9 mouse cellular contexts compared by ENCODE assay signal in genomic region chr9:97214806-97215205, GRCm38 (mm10).
DNase-seq lines count a peak whose midpoint lies in the region; ATAC-seq lines count a peak whose summit lies in the region.
"Had no signal": no experiment of that assay in that cellular context is flagged by ENCODE, and none has a peak within 500 bp of the region (broad histone marks: within the 10 kb centered on the region; RNA-seq: fewer than 3 reads in every experiment).

No protein-coding gene starts in this region.

- H3K4me3 ChIP-seq in hindbrain, embryonic 14.5 days (replicated peaks; ENCODE audit: low read length), result no peak overlapping the region
- H3K4me3 ChIP-seq in hindbrain, embryonic 13.5 days, result no peak overlapping the region
- H3K4me3 ChIP-seq: hindbrain, embryonic 15.5 days had no signal

- H3K27ac ChIP-seq in hindbrain, embryonic 14.5 days, result no peak overlapping the region
- H3K27ac ChIP-seq in hindbrain, embryonic 13.5 days, result no peak overlapping the region
- H3K27ac ChIP-seq: hindbrain, embryonic 15.5 days had no signal

- ATAC-seq in hindbrain, embryonic 14.5 days (ENCODE audit: low FRiP score), result no peak
- no peak for ATAC-seq in hindbrain, embryonic 13.5 days (ENCODE audit: low FRiP score)

- no peaks in the 10 kb centered on the region for H3K36me3 ChIP-seq in hindbrain, embryonic 14.5 days (replicated peaks; ENCODE audit: control insufficient read depth, insufficient read depth)
- H3K36me3 ChIP-seq in hindbrain, embryonic 13.5 days, result no peaks in the 10 kb centered on the region
- H3K36me3 ChIP-seq: hindbrain, embryonic 15.5 days had no signal

- H3K9me3 ChIP-seq in hindbrain, embryonic 14.5 days (ENCODE audit: control insufficient read depth, low read length), result no peaks in the 10 kb centered on the region
- H3K9me3 ChIP-seq in hindbrain, embryonic 13.5 days, result peaks cover 4% of the 10 kb centered on the region; the same call in 1 of the 2 replicates
- H3K9me3 ChIP-seq: hindbrain, embryonic 15.5 days had no signal

- no peak overlapping the region for H3K4me2 ChIP-seq in hindbrain, embryonic 14.5 days (replicated peaks)
- H3K4me2 ChIP-seq in hindbrain, embryonic 13.5 days, result no peak overlapping the region
- H3K4me2 ChIP-seq: hindbrain, embryonic 15.5 days had no signal

- no peaks in the 10 kb centered on the region for H3K27me3 ChIP-seq in hindbrain, embryonic 14.5 days (ENCODE audit: control insufficient read depth, insufficient read depth, low read length)
- H3K27me3 ChIP-seq in hindbrain, embryonic 13.5 days, result no peaks in the 10 kb centered on the region
- H3K27me3 ChIP-seq: hindbrain, embryonic 15.5 days had no signal

- 42% methylated on average over 2 of the region's 2 CpGs for WGBS in hindbrain, embryonic 14.5 days
- WGBS in hindbrain, embryonic 13.5 days, result 38% methylated on average over 2 of the region's 2 CpGs

- peak; percentile 79 for DNase-seq in hindbrain, embryonic 14.5 days (ENCODE audit: low spot score)
- DNase-seq in lung, postnatal 36 days, result peak; percentile 30
- no peak for DNase-seq in lung, postnatal 4 days
- peak; percentile 25 for DNase-seq in ZHBTc4 (ENCODE audit: low read depth, low spot score)
- peak; percentile 44 for DNase-seq in retina, postnatal 1 day
- no peak for DNase-seq in B cell, adult 2 months
- DNase-seq in ovary, postnatal 10 days (ENCODE audit: low spot score), result no peak

- no peak overlapping the region for H3K9ac ChIP-seq in hindbrain, embryonic 14.5 days
- no peak overlapping the region for H3K9ac ChIP-seq in hindbrain, embryonic 13.5 days
- H3K9ac ChIP-seq: hindbrain, embryonic 15.5 days had no signal

- H3K4me1 ChIP-seq in hindbrain, embryonic 14.5 days (replicated peaks; ENCODE audit: control insufficient read depth, insufficient read depth, low read length), result no peaks in the 10 kb centered on the region
- no peaks in the 10 kb centered on the region for H3K4me1 ChIP-seq in hindbrain, embryonic 13.5 days (replicated peaks)
- H3K4me1 ChIP-seq: hindbrain, embryonic 15.5 days had no signal

Comparison
In these comparisons a context has a peak if more than half of its experiments do, and no peak if none do; other contexts are left out.
1. DNase-seq: peak in hindbrain, embryonic 14.5 days (single experiment), lung, postnatal 36 days (single experiment), ZHBTc4 (single experiment) and retina, postnatal 1 day (single experiment); none in lung, postnatal 4 days (0 of 2), B cell, adult 2 months (0 of 2) and ovary, postnatal 10 days (single experiment).